Mouse (Mus musculus) megakaryocyte, embryonic 14.5 days (primary cell): ENCODE measurements around the gene Sorbs1.

Source experiments
- FLI1 ChIP-seq: IDR thresholded peaks from 2 replicates; pipeline ENCODE4 v1.6.1; 2012; ENCODE audit warnings: low read length, inconsistent platforms, mixed read lengths
- GATA1 ChIP-seq: IDR thresholded peaks from 3 replicates; pipeline ENCODE4 v1.6.1; 2012; ENCODE audit warnings: mixed read lengths, low read length, inconsistent platforms, borderline replicate concordance

DNA sequence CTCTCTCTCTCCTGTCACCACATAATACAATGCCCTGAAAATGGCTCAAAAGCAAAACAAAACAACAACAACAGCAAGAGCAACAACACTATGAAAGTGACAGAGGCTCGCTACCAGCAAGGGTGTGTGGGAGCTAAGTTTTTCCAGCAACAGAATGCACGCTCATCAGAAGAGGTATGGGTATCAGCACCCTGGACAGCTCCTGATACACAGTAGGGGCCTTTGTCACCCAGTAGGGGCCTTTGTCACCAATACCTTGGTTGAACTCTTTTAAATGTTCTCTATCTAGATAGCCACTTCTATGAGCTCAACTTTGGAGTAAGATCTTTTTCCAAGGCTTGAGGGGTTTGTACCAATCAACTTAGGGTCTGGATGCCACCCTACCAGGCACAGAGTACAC is 138.9 kb downstream of the Sorbs1 start:
- TF ChIP-seq GATA1 (no peak), FLI1 (no peak)
